Mouse (Mus musculus): ENCODE data around the gene Zfand2a. TPM values are rescaled to one million over a fixed set of nuclear protein-coding genes. Genes with fewer than 3 reads are reported as not detected.

Gene Zfand2a
- 47.9 TPM for polyA plus RNA-seq (2017; shearing (Covaris generic))

DNA sequence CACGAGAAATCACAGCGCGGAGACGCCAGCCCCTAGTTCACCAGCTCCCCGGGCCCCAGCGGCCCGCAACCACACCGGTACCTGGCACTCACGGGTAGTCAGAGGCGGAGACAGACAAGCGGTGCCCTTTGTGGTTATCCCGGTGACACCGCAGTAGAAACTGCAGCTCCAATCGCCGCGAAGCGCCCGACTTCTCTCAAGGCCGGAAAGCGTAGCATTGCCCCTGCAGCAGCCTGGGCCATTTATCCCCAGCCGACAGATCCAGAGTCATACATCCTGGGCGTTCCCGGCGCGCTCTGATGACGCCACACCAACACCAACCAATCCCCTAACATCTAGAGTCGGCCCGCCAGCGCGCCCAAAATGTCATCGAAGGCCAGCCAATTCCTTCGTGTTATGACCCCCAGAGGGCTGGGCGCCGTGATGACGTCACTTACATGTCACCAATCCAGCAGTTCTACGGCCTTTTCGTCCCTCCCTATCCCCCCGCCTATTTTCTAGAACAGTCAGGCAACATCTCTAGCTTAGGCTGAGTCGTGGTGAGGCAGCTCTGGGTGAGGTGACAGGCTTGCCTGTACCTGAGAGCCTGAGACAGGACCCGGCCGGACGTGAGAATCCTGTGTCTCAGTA, at the start of gene Zfand2a:
Gene Zfand2a, minus strand, starts transcription at position 365 of the 630 bp plus-strand sequence.

DNA sequence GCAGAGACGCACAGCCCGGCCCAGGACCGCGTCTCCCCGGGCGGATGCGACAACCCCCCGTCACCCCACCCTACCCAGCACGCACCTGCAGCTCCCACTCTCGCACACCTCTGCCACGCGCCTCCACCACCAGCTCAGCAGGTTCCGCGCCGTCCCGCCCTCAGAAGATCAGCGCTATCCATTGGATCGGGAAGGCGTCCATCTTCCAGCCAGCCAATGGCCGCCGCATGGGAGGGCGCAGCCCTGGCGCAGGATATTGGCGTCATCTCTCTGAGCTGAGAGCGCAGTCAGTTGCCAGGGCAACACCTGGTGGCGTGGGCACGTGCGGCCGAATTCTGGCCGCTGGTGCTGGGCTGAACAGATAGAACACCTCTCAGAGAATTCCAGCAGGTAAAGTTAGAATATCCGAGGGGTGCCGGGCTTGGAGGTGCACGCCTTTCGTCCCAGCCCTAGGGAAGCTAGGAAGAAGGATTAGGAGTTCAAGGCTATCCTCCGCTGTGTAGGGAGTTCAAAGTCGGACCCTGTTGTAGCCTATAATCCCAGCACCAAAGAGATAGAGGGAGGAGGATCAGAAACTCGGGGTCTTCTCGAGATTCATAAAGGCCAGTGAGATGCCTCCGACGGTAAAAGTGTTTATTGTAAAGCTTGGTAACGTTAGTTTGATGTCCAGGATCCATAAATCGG, 23.8 kb downstream of the Zfand2a start, which contains the start of gene 3110082I17Rik:
Gene 3110082I17Rik, minus strand, starts transcription at position 144 of the 684 bp plus-strand sequence.

GRCm38 (mm10) chr5:139423026-139423865, 61.1 kb downstream of the Zfand2a start, which contains the start of gene Gper1:
Gene Gper1 (plus strand): TSS chr5:139423151.

Other genes with a start within 250 kb of the Zfand2a start
- gene Get4, start 232.2 kb downstream of the Zfand2a start, polyA plus RNA-seq (2017; shearing (Covaris generic)): 85.9 TPM
- gene Adap1, start 158.9 kb downstream of the Zfand2a start, polyA plus RNA-seq (2017; shearing (Covaris generic)): 23.8 TPM
- gene Cox19, start 133.1 kb downstream of the Zfand2a start, polyA plus RNA-seq (2017; shearing (Covaris generic)): 20.3 TPM
- not detected for gene Cyp2w1, start 131.9 kb downstream of the Zfand2a start, polyA plus RNA-seq (2017; shearing (Covaris generic))
- gene Gpr146, start 106.9 kb downstream of the Zfand2a start, polyA plus RNA-seq (2017; shearing (Covaris generic)): 21.2 TPM
- gene C130050O18Rik, start 79.3 kb downstream of the Zfand2a start, polyA plus RNA-seq (2017; shearing (Covaris generic)): not detected
- gene Gper1, start 61.4 kb downstream of the Zfand2a start, polyA plus RNA-seq (2017; shearing (Covaris generic)): not detected
- 1.9 TPM for gene 3110082I17Rik, start 24.0 kb downstream of the Zfand2a start, polyA plus RNA-seq (2017; shearing (Covaris generic))
- gene Uncx, start 58.9 kb upstream of the Zfand2a start, polyA plus RNA-seq (2017; shearing (Covaris generic)): 0.68 TPM